Mouse (Mus musculus): ENCODE results near the gene Neurod2.

DNA sequence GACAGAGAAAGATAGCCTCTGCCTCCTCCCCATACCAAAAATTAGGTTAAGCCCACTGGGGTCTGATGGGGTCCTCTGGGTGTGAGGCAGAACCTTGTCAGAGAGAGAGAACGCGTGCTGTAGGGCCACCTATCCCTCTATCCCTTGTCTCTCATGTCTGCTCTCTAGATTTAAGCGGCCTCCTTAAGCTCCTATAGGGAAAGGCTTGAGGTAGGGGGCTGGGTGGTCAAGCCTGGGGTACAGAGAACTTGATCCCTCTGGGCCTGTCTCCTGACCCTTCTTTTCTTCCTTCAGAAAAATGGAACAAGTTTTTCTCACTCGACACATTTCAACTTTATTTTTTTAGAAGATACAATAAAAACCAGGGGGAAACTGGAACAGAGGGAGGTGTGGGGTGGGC lies 3.4 kb upstream of the Neurod2 start:
- no peak for TF ChIP-seq REST (IDR thresholded peaks at IDR 0.05; ENCODE audit: insufficient read depth, insufficient read length)
- TF ChIP-seq CEBPB (IDR thresholded peaks at IDR 0.05; ENCODE audit: insufficient read depth, poor library complexity, severe bottlenecking) = no peak
- TF ChIP-seq E2F4 (IDR thresholded peaks at IDR 0.05; ENCODE audit: insufficient read depth) = no peak
- no peak for TF ChIP-seq POLR2AphosphoS2 (IDR thresholded peaks at IDR 0.05; ENCODE audit: insufficient read length, low read depth)
- TF ChIP-seq USF1 (IDR thresholded peaks at IDR 0.05; ENCODE audit: low read depth) = no peak
